Mouse (Mus musculus) forebrain, embryonic 15.5 days (tissue): ENCODE measurements at regions not wholly inside any gene's neighbourhood (a gene's known extent, or its start where the extent isn't known, plus 50 kb on each side); places are given as distances from the start of the nearest gene placed in this dataset.

Source experiments
- ATAC-seq: fragments of 200-750 bp; cut with Nextera tagmentation; replicated peaks from 2 replicates; pipeline ENCODE4 v1.8.0; 2017; ENCODE audit warnings: mild to moderate bottlenecking, moderate TSS enrichment, moderate library complexity
- H3K27ac ChIP-seq: fragments of 300-500 bp; sonication (generic); replicated peaks from 2 replicates; pipeline ENCODE4 v1.5.1; 2015; ENCODE audit warnings: mild to moderate bottlenecking, inconsistent platforms
- H3K27me3 ChIP-seq: fragments of 300-500 bp; sonication (generic); 2 replicates; pipeline ENCODE4 v1.6.1; 2015; ENCODE audit warnings: inconsistent platforms
- H3K36me3 ChIP-seq: fragments of 300-500 bp; sonication (generic); 2 replicates; pipeline ENCODE4 v1.6.1; 2015; ENCODE audit warnings: mild to moderate bottlenecking, inconsistent platforms
- H3K4me1 ChIP-seq: fragments of 300-500 bp; sonication (generic); 2 replicates; pipeline ENCODE4 v1.6.1; 2015; ENCODE audit warnings: inconsistent platforms
- H3K4me2 ChIP-seq: fragments of 300-500 bp; sonication (generic); replicated peaks from 2 replicates; pipeline ENCODE4 v1.6.1; 2015; ENCODE audit warnings: mild to moderate bottlenecking, inconsistent platforms
- H3K4me3 ChIP-seq: fragments of 300-500 bp; sonication (generic); 2 replicates; pipeline ENCODE4 v1.5.1; 2015; ENCODE audit warnings: mild to moderate bottlenecking, inconsistent platforms
- H3K9ac ChIP-seq: fragments of 300-500 bp; sonication (generic); replicated peaks from 2 replicates; pipeline ENCODE4 v1.6.1; 2015; ENCODE audit warnings: mild to moderate bottlenecking, inconsistent platforms
- H3K9me3 ChIP-seq: fragments of 300-500 bp; sonication (generic); 2 replicates; pipeline ENCODE4 v1.6.1; 2016; ENCODE audit warnings: inconsistent platforms
- WGBS: fragments of 180-500 bp; shearing (Covaris S2); methylation state at CpG from one replicate; pipeline ENCODE4 v1.1.7; 2015; ENCODE audit warnings: mixed read lengths; 5-methylcytosine and 5-hydroxymethylcytosine counted together

GRCm38 (mm10) chr5:51229806-51230205 is 337.7 kb downstream of the Ppargc1a start:
- H3K9ac ChIP-seq: no peak overlapping the region
- H3K36me3 ChIP-seq: no peaks in the 10 kb centered on the region
- no peak for ATAC-seq
- no peaks in the 10 kb centered on the region for H3K9me3 ChIP-seq
- WGBS: 90% methylated on average over 2 of the region's 2 CpGs
- no peaks in the 10 kb centered on the region for H3K4me1 ChIP-seq
- H3K4me3 ChIP-seq: no peak overlapping the region
- no peaks in the 10 kb centered on the region for H3K27me3 ChIP-seq
- no peak overlapping the region for H3K4me2 ChIP-seq
- no peak overlapping the region for H3K27ac ChIP-seq

GRCm38 (mm10) chr5:51227996-51228395 is 339.5 kb downstream of the Ppargc1a start:
- no peaks in the 10 kb centered on the region for H3K9me3 ChIP-seq
- no peaks in the 10 kb centered on the region for H3K36me3 ChIP-seq
- no peaks in the 10 kb centered on the region for H3K27me3 ChIP-seq
- WGBS: 38% methylated on average over 3 of the region's 3 CpGs
- no peak overlapping the region for H3K4me3 ChIP-seq
- H3K9ac ChIP-seq: no peak overlapping the region
- H3K27ac ChIP-seq: no peak overlapping the region
- no peaks in the 10 kb centered on the region for H3K4me1 ChIP-seq
- ATAC-seq: 0 out of 2 replicates have a peak, but pooled peaks have one; percentile 55
- no peak overlapping the region for H3K4me2 ChIP-seq

- peaks cover 9% of the 10 kb centered on the region; the same call in 1 of the 2 replicates for H3K4me1 ChIP-seq
- no peak overlapping the region for H3K4me3 ChIP-seq
- peak; percentile 58 for ATAC-seq
- H3K4me2 ChIP-seq: no peak overlapping the region
- H3K36me3 ChIP-seq: no peaks in the 10 kb centered on the region
- H3K9ac ChIP-seq: no peak overlapping the region
- H3K9me3 ChIP-seq: no peaks in the 10 kb centered on the region
- 22% methylated on average over 1 of the region's 1 CpGs for WGBS
- no peaks in the 10 kb centered on the region for H3K27me3 ChIP-seq
- no peak overlapping the region for H3K27ac ChIP-seq
Observed at GRCm38 (mm10) chr5:51203266-51203665, 364.3 kb downstream of the Ppargc1a start.

- Histone ChIP-seq H3K9ac (no peak overlapping the region), H3K27me3 (no peaks in the 10 kb centered on the region), H3K4me1 (peaks cover 9% of the 10 kb centered on the region; the same call in 1 of the 2 replicates), H3K27ac (no peak overlapping the region), H3K4me3 (no peak overlapping the region), H3K9me3 (no peaks in the 10 kb centered on the region), H3K4me2 (no peak overlapping the region), H3K36me3 (no peaks in the 10 kb centered on the region)
- peak; percentile 72 for ATAC-seq
- WGBS: 39% methylated on average over 4 of the region's 4 CpGs
Observed at GRCm38 (mm10) chr5:51202525-51203215, 364.9 kb downstream of the Ppargc1a start.

GRCm38 (mm10) chr5:51196393-51197347 is 370.9 kb downstream of the Ppargc1a start:
- Histone ChIP-seq H3K4me1 (peaks cover 9% of the 10 kb centered on the region), H3K27me3 (no peaks in the 10 kb centered on the region), H3K9ac (no peak overlapping the region), H3K27ac (no peak overlapping the region), H3K9me3 (no peaks in the 10 kb centered on the region), H3K4me3 (no peak overlapping the region), H3K36me3 (no peaks in the 10 kb centered on the region), H3K4me2 (no peak overlapping the region)
- WGBS: 19% methylated on average over 4 of the region's 4 CpGs
- ATAC-seq: peak; percentile 48; the same call in 1 of the 2 replicates

GRCm38 (mm10) chr5:51190661-51191060 is 376.9 kb downstream of the Ppargc1a start:
- no peak overlapping the region for H3K27ac ChIP-seq
- H3K4me3 ChIP-seq: no peak overlapping the region
- no peaks in the 10 kb centered on the region for H3K36me3 ChIP-seq
- no peak overlapping the region for H3K4me2 ChIP-seq
- no peaks in the 10 kb centered on the region for H3K4me1 ChIP-seq
- 64% methylated on average over 3 of the region's 3 CpGs for WGBS
- ATAC-seq: no peak
- H3K27me3 ChIP-seq: no peaks in the 10 kb centered on the region
- no peak overlapping the region for H3K9ac ChIP-seq
- H3K9me3 ChIP-seq: no peaks in the 10 kb centered on the region

- no peaks in the 10 kb centered on the region for H3K36me3 ChIP-seq
- no peaks in the 10 kb centered on the region for H3K27me3 ChIP-seq
- ATAC-seq: 0 out of 2 replicates have a peak, but pooled peaks have one; percentile 32
- H3K9ac ChIP-seq: no peak overlapping the region
- H3K27ac ChIP-seq: no peak overlapping the region
- H3K4me1 ChIP-seq: no peaks in the 10 kb centered on the region
- H3K4me2 ChIP-seq: no peak overlapping the region
- no peaks in the 10 kb centered on the region for H3K9me3 ChIP-seq
- 33% methylated on average over 1 of the region's 1 CpGs for WGBS
- no peak overlapping the region for H3K4me3 ChIP-seq
Observed at GRCm38 (mm10) chr5:51169828-51170227, 397.7 kb downstream of the Ppargc1a start.

GRCm38 (mm10) chr5:51168206-51168605 is 399.3 kb downstream of the Ppargc1a start:
- H3K9ac ChIP-seq: no peak overlapping the region
- H3K9me3 ChIP-seq: no peaks in the 10 kb centered on the region
- no peaks in the 10 kb centered on the region for H3K27me3 ChIP-seq
- no peaks in the 10 kb centered on the region for H3K4me1 ChIP-seq
- H3K4me2 ChIP-seq: no peak overlapping the region
- ATAC-seq: no peak
- 58% methylated on average over 6 of the region's 6 CpGs for WGBS
- H3K27ac ChIP-seq: no peak overlapping the region
- H3K36me3 ChIP-seq: no peaks in the 10 kb centered on the region
- H3K4me3 ChIP-seq: no peak overlapping the region

- 43% methylated on average over 3 of the region's 3 CpGs for WGBS
- ATAC-seq: no peak
- no peaks in the 10 kb centered on the region for H3K27me3 ChIP-seq
- no peak overlapping the region for H3K4me3 ChIP-seq
- no peak overlapping the region for H3K4me2 ChIP-seq
- no peaks in the 10 kb centered on the region for H3K4me1 ChIP-seq
- no peaks in the 10 kb centered on the region for H3K36me3 ChIP-seq
- no peak overlapping the region for H3K27ac ChIP-seq
- H3K9me3 ChIP-seq: no peaks in the 10 kb centered on the region
- H3K9ac ChIP-seq: no peak overlapping the region
Observed at GRCm38 (mm10) chr5:51156901-51157300, 410.6 kb downstream of the Ppargc1a start.

- 90% methylated on average over 4 of the region's 4 CpGs for WGBS
- no peak overlapping the region for H3K4me3 ChIP-seq
- H3K27ac ChIP-seq: no peak overlapping the region
- H3K36me3 ChIP-seq: no peaks in the 10 kb centered on the region
- H3K4me2 ChIP-seq: no peak overlapping the region
- H3K9me3 ChIP-seq: no peaks in the 10 kb centered on the region
- H3K27me3 ChIP-seq: no peaks in the 10 kb centered on the region
- no peak overlapping the region for H3K9ac ChIP-seq
- no peaks in the 10 kb centered on the region for H3K4me1 ChIP-seq
- ATAC-seq: no peak
Observed at GRCm38 (mm10) chr5:51144842-51145241, 422.7 kb downstream of the Ppargc1a start.

GRCm38 (mm10) chr5:51125091-51125490 is 442.4 kb downstream of the Ppargc1a start:
- no peaks in the 10 kb centered on the region for H3K4me1 ChIP-seq
- H3K27me3 ChIP-seq: no peaks in the 10 kb centered on the region
- H3K27ac ChIP-seq: no peak overlapping the region
- 73% methylated on average over 6 of the region's 6 CpGs for WGBS
- H3K9ac ChIP-seq: no peak overlapping the region
- no peak overlapping the region for H3K4me2 ChIP-seq
- H3K4me3 ChIP-seq: no peak overlapping the region
- H3K9me3 ChIP-seq: no peaks in the 10 kb centered on the region
- ATAC-seq: no peak
- H3K36me3 ChIP-seq: no peaks in the 10 kb centered on the region

- no peak overlapping the region for H3K9ac ChIP-seq
- no peak overlapping the region for H3K27ac ChIP-seq
- no peak overlapping the region for H3K4me2 ChIP-seq
- no peaks in the 10 kb centered on the region for H3K27me3 ChIP-seq
- no peak for ATAC-seq
- no peak overlapping the region for H3K4me3 ChIP-seq
- H3K9me3 ChIP-seq: no peaks in the 10 kb centered on the region
- no peaks in the 10 kb centered on the region for H3K36me3 ChIP-seq
- WGBS: 84% methylated on average over 4 of the region's 4 CpGs
- H3K4me1 ChIP-seq: no peaks in the 10 kb centered on the region
Observed at GRCm38 (mm10) chr5:51110006-51110405, 457.5 kb downstream of the Ppargc1a start.
